Mouse (Mus musculus) CH12.LX (cell line): ENCODE data around the gene St7. TPM values are rescaled to one million over a fixed set of nuclear protein-coding genes. Genes with fewer than 3 reads are reported as not detected.

Experiments used
- DNase-seq: peaks from one replicate; pipeline ENCODE4 v3.0.0-alpha.2; 2013; ENCODE audit errors: extremely low read depth
- H3K27ac ChIP-seq: 2 replicates; pipeline ENCODE4 v1.5.1; 2012; ENCODE audit warnings: low read depth, mild to moderate bottlenecking, control low read depth, moderate library complexity; ENCODE audit not compliant: insufficient read depth
- H3K27me3 ChIP-seq: replicated peaks from 2 replicates; pipeline ENCODE3; 2012; ENCODE audit warnings: inconsistent platforms
- H3K36me3 ChIP-seq, 2 experiments: replicated peaks in 1 of 2; 2 replicates each; pipeline versions ENCODE3 to v1.6.1; 2012; ENCODE audit warnings: inconsistent platforms in 1 of 2, low read length in 1 of 2, mild to moderate bottlenecking in 1 of 2, mixed read lengths in 1 of 2, moderate library complexity in 1 of 2; ENCODE audit not compliant: control insufficient read depth in 1 of 2, insufficient read depth in 1 of 2
- H3K4me1 ChIP-seq, 2 experiments: 2 replicates each; pipeline ENCODE4 v1.6.1; 2012; ENCODE audit warnings: inconsistent platforms in 1 of 2, moderate library complexity in 1 of 2; ENCODE audit not compliant: insufficient read depth in 2 of 2, control insufficient read depth in 1 of 2
- H3K4me2 ChIP-seq: 2 replicates; pipeline ENCODE4 v1.6.1; 2012; ENCODE audit warnings: low read depth, mild to moderate bottlenecking, control low read depth; ENCODE audit not compliant: poor library complexity, insufficient read depth, severe bottlenecking
- H3K4me3 ChIP-seq, 3 experiments: fragments of 150-350 bp in 1 of 3; sonication (generic) in 1 of 3; replicated peaks in 1 of 3; 2 replicates each; pipeline versions ENCODE3 to v1.5.1; 2011 to 2012; ENCODE audit warnings: low read depth in 2 of 3, low read length in 2 of 3, mild to moderate bottlenecking in 2 of 3, moderate library complexity in 2 of 3, control low read depth in 1 of 3, improper control_type of control experiment in 1 of 3, inconsistent platforms in 1 of 3, mixed read lengths in 1 of 3; ENCODE audit not compliant: poor library complexity in 1 of 3
- H3K79me2 ChIP-seq: replicated peaks from 2 replicates; pipeline ENCODE4 v1.6.1; 2012; ENCODE audit warnings: mild to moderate bottlenecking, moderate library complexity; ENCODE audit not compliant: control insufficient read depth, poor library complexity, insufficient read depth, severe bottlenecking; ENCODE audit errors: extremely low read depth
- H3K9ac ChIP-seq: 2 replicates; pipeline ENCODE4 v1.6.1; 2012; ENCODE audit warnings: low read depth, mild to moderate bottlenecking, control low read depth, moderate library complexity; ENCODE audit not compliant: insufficient read depth
- H3K9me3 ChIP-seq: replicated peaks from 2 replicates; pipeline ENCODE3; 2012; ENCODE audit warnings: low read length, inconsistent platforms, mixed read lengths
- CHD1 ChIP-seq: IDR thresholded peaks from 2 replicates; pipeline ENCODE4 v1.6.1; 2012; ENCODE audit warnings: low read depth, low read length, improper control_type of control experiment, inconsistent platforms
- E2F4 ChIP-seq: IDR thresholded peaks from 2 replicates; pipeline ENCODE4 v1.6.1; 2011; ENCODE audit warnings: low read depth, low read length, improper control_type of control experiment; ENCODE audit not compliant: insufficient replicate concordance
- ELF1 ChIP-seq: IDR thresholded peaks from 2 replicates; pipeline ENCODE4 v1.6.1; 2014; ENCODE audit warnings: low read depth, mild to moderate bottlenecking, inconsistent platforms, low read length, improper control_type of control experiment
- ETS1 ChIP-seq: conservative IDR thresholded peaks from 2 replicates; pipeline ENCODE4 v1.6.1; 2012; ENCODE audit warnings: low read depth, mild to moderate bottlenecking, inconsistent platforms, low read length, improper control_type of control experiment, moderate library complexity
- JUN ChIP-seq: IDR thresholded peaks from 2 replicates; pipeline ENCODE4 v1.6.1; 2011; ENCODE audit warnings: low read depth, mild to moderate bottlenecking, low read length, improper control_type of control experiment, moderate library complexity; ENCODE audit not compliant: insufficient read depth
- JUND ChIP-seq: conservative IDR thresholded peaks from 2 replicates; pipeline ENCODE4 v1.6.1; 2011; ENCODE audit warnings: low read depth, low read length, improper control_type of control experiment
- KAT2A ChIP-seq: IDR thresholded peaks from 2 replicates; pipeline ENCODE4 v1.6.1; 2012; ENCODE audit warnings: low read length, improper control_type of control experiment, inconsistent platforms; ENCODE audit not compliant: insufficient replicate concordance
- MAFK ChIP-seq: IDR thresholded peaks from 2 replicates; pipeline ENCODE4 v1.6.1; 2011; ENCODE audit warnings: low read length, improper control_type of control experiment; ENCODE audit not compliant: insufficient replicate concordance
- MAX ChIP-seq: IDR thresholded peaks from 2 replicates; pipeline ENCODE4 v1.6.1; 2011; ENCODE audit warnings: low read length, improper control_type of control experiment
- MEF2A ChIP-seq: IDR thresholded peaks from 2 replicates; pipeline ENCODE4 v1.6.1; 2014; ENCODE audit warnings: low read depth, mild to moderate bottlenecking, inconsistent platforms, low read length, improper control_type of control experiment, borderline replicate concordance
- MXI1 ChIP-seq: IDR thresholded peaks from 2 replicates; pipeline ENCODE4 v1.6.1; 2011; ENCODE audit warnings: mild to moderate bottlenecking, low read depth, low read length, improper control_type of control experiment
- PAX5 ChIP-seq: IDR thresholded peaks from 2 replicates; pipeline ENCODE4 v1.6.1; 2012; ENCODE audit warnings: low read length, inconsistent platforms, mixed read lengths
- RAD21 ChIP-seq: IDR thresholded peaks from 2 replicates; pipeline ENCODE4 v1.6.1; 2011; ENCODE audit warnings: low read depth, mild to moderate bottlenecking, low read length, improper control_type of control experiment, moderate library complexity
- SMC3 ChIP-seq: IDR thresholded peaks from 2 replicates; pipeline ENCODE4 v1.6.1; 2011; ENCODE audit warnings: low read depth, low read length, improper control_type of control experiment
- UBTF ChIP-seq: IDR thresholded peaks from 2 replicates; pipeline ENCODE4 v1.6.1; 2012; ENCODE audit warnings: low read depth, mild to moderate bottlenecking, inconsistent platforms, low read length, improper control_type of control experiment, moderate library complexity
- USF1 ChIP-seq: IDR thresholded peaks from 2 replicates; pipeline ENCODE4 v1.6.1; 2014; ENCODE audit warnings: low read depth, mild to moderate bottlenecking, inconsistent platforms, low read length, improper control_type of control experiment
- ZC3H11A ChIP-seq: IDR thresholded peaks from 2 replicates; pipeline ENCODE4 v1.6.1; 2012; ENCODE audit warnings: low read depth, mild to moderate bottlenecking, inconsistent platforms, low read length, improper control_type of control experiment
- ZKSCAN1 ChIP-seq: IDR thresholded peaks from 2 replicates; pipeline ENCODE4 v1.6.1; 2012; ENCODE audit warnings: low read depth, inconsistent platforms, low read length, improper control_type of control experiment, borderline replicate concordance
- ZMIZ1 ChIP-seq: IDR thresholded peaks from 2 replicates; pipeline ENCODE4 v1.6.1; 2012; ENCODE audit warnings: low read depth, mild to moderate bottlenecking, inconsistent platforms, low read length, improper control_type of control experiment
- dilution Hi-C: fragments of 300-500 bp; cut with MboI; formaldehyde crosslinking; loops from 2 replicates; pipeline ENCODE4 v1.14.3; 2020; ENCODE audit warnings: low sequenced_read_pairs; ENCODE audit not compliant: extremely low pct_unique_long_range_greater_than_20kb, extremely low pct_ligation_motif_present
- in situ Hi-C: fragments of 300-500 bp; cut with MboI; formaldehyde crosslinking; loops from 3 replicates; pipeline ENCODE4 v1.14.3; 2019; ENCODE audit warnings: low sequenced_read_pairs, low pct_ligation_motif_present, low pct_unique_long_range_greater_than_20kb, mixed read lengths
- polyA plus RNA-seq: library from polyadenylated mRNA; unstranded; fragments of >175 nt; gene quantifications from 2 replicates; pipeline ENCODE4 v1.2.1, GENCODE M21; 2012; ENCODE audit warnings: low read depth; ENCODE audit not compliant: insufficient read length
- total RNA-seq, 2 experiments: library from RNA; depleted of rRNA; stranded (reverse); fragments of 300-350 nt in 1 of 2; fragments of >200 nt in 1 of 2; gene quantifications; 2 replicates each; pipeline ENCODE4 v1.2.3; 2012 to 2014

Gene St7
- total and polyA plus RNA-seq, 3 experiments: 33.9 to 64.1 (median 35.3) TPM

DNA sequence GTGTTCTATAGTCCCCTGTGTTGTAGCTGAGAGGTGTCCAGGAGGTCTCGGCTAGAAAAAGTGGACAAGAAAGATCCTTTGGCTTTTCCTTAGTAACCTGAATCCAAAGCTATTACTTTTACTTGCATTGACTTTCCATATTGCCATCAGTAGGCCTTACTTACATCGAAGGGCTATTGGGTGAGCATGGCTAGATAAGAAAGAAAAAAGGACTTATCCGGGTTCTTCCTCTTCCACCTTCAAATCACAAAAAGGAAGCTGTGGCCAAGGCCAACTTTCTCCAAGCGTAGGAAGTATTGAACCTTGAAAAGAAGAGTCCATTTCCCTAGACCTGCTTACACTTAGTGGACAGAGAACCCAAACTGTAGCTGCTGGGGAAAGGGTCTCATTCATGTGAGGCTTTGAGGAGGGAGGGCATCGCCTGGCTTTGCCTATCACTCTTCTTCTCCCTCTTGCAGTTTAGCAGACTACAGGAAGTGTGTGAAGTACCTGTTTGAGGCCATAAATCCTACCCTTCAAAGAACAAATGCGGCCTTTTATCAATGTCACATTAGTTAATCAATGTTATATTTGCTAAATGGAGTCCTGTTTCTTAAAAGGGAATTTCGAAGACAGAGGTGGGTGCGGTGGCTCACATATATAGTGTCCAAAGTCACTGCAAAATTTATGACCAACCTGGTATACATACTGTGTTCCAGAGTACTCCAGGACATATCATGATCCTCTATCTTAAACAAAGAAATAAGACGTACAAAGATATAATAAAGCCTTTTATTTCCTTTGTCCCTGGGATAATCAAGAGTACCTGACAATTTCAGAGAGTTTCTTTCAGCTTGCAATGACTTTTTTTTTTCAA lies 297.7 kb downstream of the St7 start:
- Histone ChIP-seq H3K4me1 (no peaks in the 10 kb centered on the region), H3K4me2 (no peak overlapping the region), H3K27ac (no peak overlapping the region), H3K4me3 (no peak overlapping the region), H3K79me2 (no peaks in the 10 kb centered on the region), H3K36me3 (no peaks in the 10 kb centered on the region), H3K9me3 (no peaks in the 10 kb centered on the region), H3K27me3 (no peaks in the 10 kb centered on the region), H3K9ac (no peak overlapping the region)
- no peak for DNase-seq
- TF ChIP-seq MAFK (no peak), RAD21 (no peak), MXI1 (no peak), UBTF (no peak), MEF2A (no peak), CHD1 (no peak), ZC3H11A (no peak), USF1 (no peak), ETS1 (no peak), E2F4 (no peak)
- in situ Hi-C loops: no loop called here
- dilution Hi-C loops: no loop called here

DNA sequence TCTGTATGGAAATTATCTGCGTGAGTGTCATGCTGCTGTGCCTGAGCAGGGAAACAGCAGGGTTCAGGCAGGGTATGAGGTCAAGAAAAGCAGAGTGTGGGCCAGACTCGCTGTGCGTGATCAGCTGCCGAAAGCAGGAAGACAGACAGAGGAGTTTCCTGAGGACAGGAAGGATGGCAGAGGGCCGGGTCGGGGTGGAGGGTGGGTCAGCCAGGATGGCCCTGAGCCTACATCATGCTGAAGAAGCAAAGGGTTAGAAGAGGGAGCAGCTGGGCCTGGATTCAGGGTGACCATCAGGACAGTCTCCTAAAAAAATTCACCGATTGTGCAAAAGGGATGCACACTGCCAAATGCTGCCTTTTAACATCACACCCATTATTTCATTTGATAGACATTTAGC lies 298.9 kb downstream of the St7 start:
- DNase-seq: no peak
- H3K27ac ChIP-seq: no peak overlapping the region
- H3K9me3 ChIP-seq: no peaks in the 10 kb centered on the region
- no peak overlapping the region for H3K4me3 ChIP-seq
- H3K4me2 ChIP-seq: no peak overlapping the region
- in situ Hi-C loops (no loop called here), dilution Hi-C loops (no loop called here)
- H3K27me3 ChIP-seq: no peaks in the 10 kb centered on the region
- no peaks in the 10 kb centered on the region for H3K36me3 ChIP-seq
- no peak overlapping the region for H3K9ac ChIP-seq
- TF ChIP-seq SMC3 (no peak), JUND (no peak), PAX5 (no peak), ZMIZ1 (no peak), KAT2A (no peak), ELF1 (no peak), JUN (no peak), MAX (no peak), ZKSCAN1 (no peak)
- no peaks in the 10 kb centered on the region for H3K79me2 ChIP-seq
- no peaks in the 10 kb centered on the region for H3K4me1 ChIP-seq

Other genes starting within 250 kb of the St7 start
- gene Met, start 229.1 kb upstream of the St7 start, total RNA-seq (2012; rRNA removed): 0.13 and 0.34 TPM in 2 replicates
- gene Met, start 229.1 kb upstream of the St7 start, total RNA-seq (2014; rRNA removed): 0.26 and 0.39 TPM in 2 replicates
- 0.53 TPM in 2 replicates for gene Met, start 229.1 kb upstream of the St7 start, polyA plus RNA-seq
- 64.9 and 81.2 TPM in 2 replicates for gene Capza2, start 56.7 kb upstream of the St7 start, total RNA-seq (2012; rRNA removed)
- 277 and 305 TPM in 2 replicates for gene Capza2, start 56.7 kb upstream of the St7 start, total RNA-seq (2014; rRNA removed)
- gene Capza2, start 56.7 kb upstream of the St7 start, polyA plus RNA-seq: 171 and 212 TPM in 2 replicates